Mouse (Mus musculus): ENCODE results near the gene Nt5dc3. TPM values are rescaled to one million over a fixed set of nuclear protein-coding genes. Genes with fewer than 3 reads are reported as not detected.

Gene Nt5dc3
- polyA plus RNA-seq, 1 experiment, result 7.7 TPM

DNA sequence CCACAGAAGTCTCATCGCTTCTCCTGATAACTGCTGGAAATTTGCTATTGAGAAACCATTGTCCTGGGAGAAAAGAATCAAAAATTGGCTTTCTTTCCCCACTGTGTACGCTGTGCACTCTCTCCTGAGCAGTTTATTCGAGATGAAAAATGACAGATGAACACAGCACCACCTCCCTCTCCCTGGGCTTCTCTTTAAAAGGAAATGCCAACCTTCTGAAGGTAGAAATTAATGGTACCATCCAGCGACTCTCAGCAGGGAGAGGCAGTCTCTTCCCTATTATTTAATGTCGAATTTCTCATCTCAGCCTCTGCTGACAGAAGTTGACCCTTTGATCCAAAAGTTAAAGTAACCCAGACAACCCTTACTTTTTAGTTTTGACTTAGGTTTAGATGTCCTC lies 9.6 kb upstream of the Nt5dc3 start:
- no peaks in the 10 kb centered on the region for H3K27me3 ChIP-seq (ENCODE audit: control insufficient read depth, insufficient read depth, low read length)
- H3K4me1 ChIP-seq (ENCODE audit: control insufficient read depth, insufficient read depth, low read length), result no peaks in the 10 kb centered on the region
- no peaks in the 10 kb centered on the region for H3K36me3 ChIP-seq (ENCODE audit: control insufficient read depth, insufficient read depth, low read length)
- H3K4me3 ChIP-seq (ENCODE audit: control insufficient read depth, low read depth, low read length), result no peak overlapping the region
- no peak overlapping the region for H3K27ac ChIP-seq (ENCODE audit: control insufficient read depth, insufficient read depth, low read depth, low read length)
- TF ChIP-seq CTCF (IDR thresholded peaks at IDR 0.05; ENCODE audit: control insufficient read depth, insufficient read depth, insufficient replicate concordance, low read depth, low read length) (no peak), POLR2A (IDR thresholded peaks at IDR 0.05; ENCODE audit: control insufficient read depth, low read depth, low read length) (no peak)

DNA sequence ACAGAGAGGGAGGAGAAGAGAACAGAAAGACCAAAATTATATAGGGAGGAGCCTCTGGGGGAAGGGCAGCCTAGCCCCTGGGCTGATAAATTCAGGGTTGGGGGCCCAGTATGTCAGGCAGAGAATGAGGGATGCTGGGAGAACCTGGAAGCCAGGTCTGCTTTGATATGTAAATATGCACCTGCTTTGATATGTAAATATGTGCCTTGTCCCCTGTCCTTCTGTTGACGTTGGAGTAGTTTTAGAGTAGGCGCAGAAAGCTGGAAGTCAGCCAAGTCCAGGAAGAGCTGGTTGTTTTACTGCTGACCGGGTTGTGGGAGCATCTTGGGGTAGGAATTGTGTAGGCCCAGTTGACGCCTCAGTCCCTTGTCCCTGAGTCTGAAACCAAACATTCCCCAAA lies 9.0 kb upstream of the Nt5dc3 start:
- H3K4me3 ChIP-seq (ENCODE audit: control insufficient read depth, low read depth, low read length), result no peak overlapping the region
- TF ChIP-seq POLR2A (IDR thresholded peaks at IDR 0.05; ENCODE audit: control insufficient read depth, low read depth, low read length), result no peak
- no peak for TF ChIP-seq CTCF (IDR thresholded peaks at IDR 0.05; ENCODE audit: control insufficient read depth, insufficient read depth, insufficient replicate concordance, low read depth, low read length)
- no peaks in the 10 kb centered on the region for H3K27me3 ChIP-seq (ENCODE audit: control insufficient read depth, insufficient read depth, low read length)
- H3K27ac ChIP-seq (ENCODE audit: control insufficient read depth, insufficient read depth, low read depth, low read length), result no peak overlapping the region
- no peaks in the 10 kb centered on the region for H3K4me1 ChIP-seq (ENCODE audit: control insufficient read depth, insufficient read depth, low read length)
- no peaks in the 10 kb centered on the region for H3K36me3 ChIP-seq (ENCODE audit: control insufficient read depth, insufficient read depth, low read length)

DNA sequence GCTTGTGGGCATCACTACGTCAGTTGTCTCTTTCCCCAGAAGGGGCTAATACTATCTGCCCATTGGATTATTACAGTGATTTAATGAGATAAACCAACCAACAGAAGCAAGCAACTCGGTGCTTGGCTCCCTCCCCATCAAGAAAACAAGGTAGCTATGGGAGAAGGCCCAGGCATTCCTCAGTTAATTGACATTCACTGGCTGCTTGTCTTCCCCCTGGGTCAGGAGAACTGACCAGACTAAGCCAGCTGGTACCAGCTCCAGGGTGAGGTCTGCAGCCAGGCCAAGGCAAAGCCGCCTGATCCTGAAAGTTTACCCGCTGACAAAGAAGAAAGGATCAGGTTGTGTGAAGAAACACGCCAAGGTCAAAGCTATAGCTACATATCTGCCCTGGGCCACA lies 7.1 kb upstream of the Nt5dc3 start:
- TF ChIP-seq POLR2A (IDR thresholded peaks at IDR 0.05; ENCODE audit: control insufficient read depth, low read depth, low read length), result no peak
- H3K27me3 ChIP-seq (ENCODE audit: control insufficient read depth, insufficient read depth, low read length), result no peaks in the 10 kb centered on the region
- H3K4me3 ChIP-seq (ENCODE audit: control insufficient read depth, low read depth, low read length), result no peak overlapping the region
- H3K36me3 ChIP-seq (ENCODE audit: control insufficient read depth, insufficient read depth, low read length), result no peaks in the 10 kb centered on the region
- no peak overlapping the region for H3K27ac ChIP-seq (ENCODE audit: control insufficient read depth, insufficient read depth, low read depth, low read length)
- no peaks in the 10 kb centered on the region; the same call in 1 of the 2 replicates for H3K4me1 ChIP-seq (ENCODE audit: control insufficient read depth, insufficient read depth, low read length)

DNA sequence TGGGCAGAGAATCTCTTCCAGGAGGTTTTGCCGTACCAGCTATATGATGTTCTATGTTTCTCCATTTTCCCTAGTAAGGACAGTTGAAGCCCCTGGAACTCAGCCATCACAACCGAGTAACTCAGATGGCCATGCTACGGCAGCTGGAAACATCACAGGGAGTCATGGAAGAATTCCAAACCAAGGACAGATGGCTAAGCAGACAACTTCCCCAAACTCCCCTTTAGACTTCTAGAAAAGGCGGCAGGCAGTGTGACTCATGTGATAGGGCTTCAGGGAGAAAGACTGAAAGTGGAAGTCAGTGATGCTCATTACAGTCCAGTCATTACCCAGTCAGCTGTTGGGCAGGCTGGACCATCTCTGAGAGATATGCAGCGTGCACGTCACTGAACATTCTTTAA lies 6.6 kb upstream of the Nt5dc3 start:
- Histone ChIP-seq H3K27me3 (ENCODE audit: control insufficient read depth, insufficient read depth, low read length) (no peaks in the 10 kb centered on the region), H3K27ac (ENCODE audit: control insufficient read depth, insufficient read depth, low read depth, low read length) (no peak overlapping the region), H3K36me3 (ENCODE audit: control insufficient read depth, insufficient read depth, low read length) (no peaks in the 10 kb centered on the region), H3K4me1 (ENCODE audit: control insufficient read depth, insufficient read depth, low read length) (no peaks in the 10 kb centered on the region; the same call in 1 of the 2 replicates), H3K4me3 (ENCODE audit: control insufficient read depth, low read depth, low read length) (no peak overlapping the region)
- TF ChIP-seq POLR2A (IDR thresholded peaks at IDR 0.05; ENCODE audit: control insufficient read depth, low read depth, low read length) (no peak), CTCF (IDR thresholded peaks at IDR 0.05; ENCODE audit: control insufficient read depth, insufficient read depth, insufficient replicate concordance, low read depth, low read length) (no peak)

DNA sequence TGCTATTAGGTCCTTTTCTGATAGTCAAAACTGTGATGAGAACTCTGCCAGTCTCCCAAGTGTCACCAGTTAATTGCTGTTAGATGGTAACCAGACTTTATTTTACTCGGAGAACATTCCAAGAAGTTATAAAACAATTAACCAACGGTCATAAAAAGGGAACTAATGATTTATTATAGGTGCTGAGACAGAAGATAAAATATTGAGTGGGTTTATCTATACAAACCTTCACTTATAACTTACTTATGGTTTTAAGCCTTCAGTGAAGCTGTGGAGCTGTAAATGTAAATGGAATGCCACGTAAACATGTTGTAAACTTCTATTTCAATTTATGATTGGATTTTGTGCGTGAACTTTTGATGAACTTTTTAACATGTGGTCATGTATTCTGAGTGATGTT lies 5.4 kb upstream of the Nt5dc3 start:
- H3K27ac ChIP-seq (ENCODE audit: control insufficient read depth, insufficient read depth, low read depth, low read length), result no peak overlapping the region
- H3K36me3 ChIP-seq (ENCODE audit: control insufficient read depth, insufficient read depth, low read length), result no peaks in the 10 kb centered on the region
- no peak for TF ChIP-seq POLR2A (IDR thresholded peaks at IDR 0.05; ENCODE audit: control insufficient read depth, low read depth, low read length)
- TF ChIP-seq CTCF (IDR thresholded peaks at IDR 0.05; ENCODE audit: control insufficient read depth, insufficient read depth, insufficient replicate concordance, low read depth, low read length), result no peak
- no peak overlapping the region for H3K4me3 ChIP-seq (ENCODE audit: control insufficient read depth, low read depth, low read length)
- no peaks in the 10 kb centered on the region for H3K27me3 ChIP-seq (ENCODE audit: control insufficient read depth, insufficient read depth, low read length)
- H3K4me1 ChIP-seq (ENCODE audit: control insufficient read depth, insufficient read depth, low read length), result peaks cover 3% of the 10 kb centered on the region

DNA sequence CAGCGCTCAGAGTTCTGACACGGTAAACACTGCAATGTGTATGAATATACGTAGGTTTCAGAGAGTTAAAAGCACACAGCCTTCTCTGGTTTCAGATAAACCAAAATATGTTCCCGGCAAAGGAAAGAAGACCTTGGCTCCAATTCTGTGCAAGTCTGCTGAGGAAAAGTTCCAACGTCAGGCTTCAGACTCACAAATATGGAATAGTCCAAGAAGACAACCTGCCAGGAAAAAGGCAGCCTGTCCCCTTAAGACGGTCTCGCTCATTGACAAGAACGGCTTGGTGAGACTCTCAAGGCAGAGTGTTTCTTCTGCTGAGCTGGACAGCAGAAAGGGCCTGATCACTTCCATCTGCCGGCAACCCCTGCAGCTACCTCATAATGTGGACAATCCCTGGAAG lies 2.5 kb upstream of the Nt5dc3 start:
- Histone ChIP-seq H3K4me3 (ENCODE audit: control insufficient read depth, low read depth, low read length) (no peak overlapping the region), H3K27ac (ENCODE audit: control insufficient read depth, insufficient read depth, low read depth, low read length) (peak overlapping the region; percentile 64), H3K27me3 (ENCODE audit: control insufficient read depth, insufficient read depth, low read length) (no peaks in the 10 kb centered on the region), H3K36me3 (ENCODE audit: control insufficient read depth, insufficient read depth, low read length) (no peaks in the 10 kb centered on the region), H3K4me1 (ENCODE audit: control insufficient read depth, insufficient read depth, low read length) (peaks cover 11% of the 10 kb centered on the region)
- TF ChIP-seq CTCF (IDR thresholded peaks at IDR 0.05; ENCODE audit: control insufficient read depth, insufficient read depth, insufficient replicate concordance, low read depth, low read length) (no peak), POLR2A (IDR thresholded peaks at IDR 0.05; ENCODE audit: control insufficient read depth, low read depth, low read length) (no peak)

DNA sequence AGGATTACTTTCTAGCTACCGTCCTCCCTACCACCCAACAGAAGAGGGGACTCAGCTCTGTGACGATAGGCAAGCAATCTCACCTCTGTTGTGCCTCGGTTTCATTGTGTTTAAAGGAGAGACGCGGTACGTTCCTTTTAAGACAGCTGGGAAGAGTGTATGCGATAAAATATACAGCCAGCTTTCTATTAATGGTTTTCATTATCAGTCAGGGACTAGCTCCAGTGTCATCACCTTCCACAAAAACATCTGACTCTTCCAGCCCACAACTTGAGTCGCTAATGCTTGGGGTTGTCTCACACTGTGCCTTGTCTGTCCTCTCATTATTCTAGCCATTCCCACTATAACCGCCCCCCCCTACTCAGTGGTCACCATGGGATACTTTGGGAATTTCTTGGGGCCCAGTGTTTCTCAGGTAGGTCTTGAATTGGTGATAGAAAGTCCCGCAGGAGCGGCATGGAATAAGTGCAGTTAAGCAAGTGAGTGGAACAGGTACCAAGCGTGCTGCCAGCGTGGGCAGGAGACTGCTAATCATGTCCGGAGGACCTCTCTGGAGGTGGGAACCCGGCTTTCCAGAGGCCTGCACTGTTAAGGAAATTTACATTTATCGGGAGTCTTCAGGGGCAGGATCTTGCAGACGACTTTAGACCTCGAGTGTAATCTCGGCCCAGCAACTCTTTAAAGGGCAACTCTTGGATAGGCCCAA lies 1.0 kb upstream of the Nt5dc3 start:
- Histone ChIP-seq H3K36me3 (ENCODE audit: control insufficient read depth, insufficient read depth, low read length) (no peaks in the 10 kb centered on the region), H3K4me1 (ENCODE audit: control insufficient read depth, insufficient read depth, low read length) (peaks cover 11% of the 10 kb centered on the region), H3K4me3 (ENCODE audit: control insufficient read depth, low read depth, low read length) (peak overlapping the region; percentile 90), H3K27me3 (ENCODE audit: control insufficient read depth, insufficient read depth, low read length) (no peaks in the 10 kb centered on the region), H3K27ac (ENCODE audit: control insufficient read depth, insufficient read depth, low read depth, low read length) (peak overlapping the region; percentile 86)
- TF ChIP-seq POLR2A (IDR thresholded peaks at IDR 0.05; ENCODE audit: control insufficient read depth, low read depth, low read length) (no peak), CTCF (IDR thresholded peaks at IDR 0.05; ENCODE audit: control insufficient read depth, insufficient read depth, insufficient replicate concordance, low read depth, low read length) (no peak)
